ENCODE assay signal across 22 mouse cellular contexts in the genomic region with DNA sequence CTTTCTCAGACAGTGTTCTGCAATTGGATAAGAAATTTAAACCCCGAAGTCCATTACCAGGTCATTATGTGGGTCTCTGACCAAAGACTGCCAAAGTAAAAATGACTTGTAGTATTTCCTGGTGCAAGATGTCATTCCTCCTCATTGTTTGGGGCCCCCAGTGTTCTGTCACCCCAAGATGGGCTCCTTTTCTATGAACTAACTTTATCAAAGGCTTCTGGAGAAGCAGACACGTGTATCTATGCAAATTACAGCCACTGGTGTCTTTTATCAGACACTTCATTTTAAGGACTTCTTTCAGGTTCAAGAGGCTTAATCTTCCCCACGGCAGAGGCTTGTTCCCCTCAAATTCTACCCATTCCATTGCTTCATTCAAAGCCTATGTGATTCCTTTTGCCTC.
DNase-seq lines count a peak whose midpoint lies in the region; ATAC-seq and TF ChIP-seq lines count a peak whose summit lies in the region.
"Had no signal": no experiment of that assay in that cellular context is flagged by ENCODE, and none has a peak within 500 bp of the region (broad histone marks: within the 10 kb centered on the region; RNA-seq: fewer than 3 reads in every experiment).

No protein-coding gene starts in this region.

- TF ChIP-seq EP300 in liver, postnatal 0 days (IDR thresholded peaks at IDR 0.05; ENCODE audit: low read depth), result no peak
- no peak for TF ChIP-seq EP300 in liver, embryonic 14.5 days (IDR thresholded peaks at IDR 0.05; ENCODE audit: low read depth)

- H3K36me3 ChIP-seq in liver, embryonic 11.5 days (ENCODE audit: control insufficient read depth, insufficient read depth, low read length), result no peaks in the 10 kb centered on the region
- no peaks in the 10 kb centered on the region for H3K36me3 ChIP-seq in liver, embryonic 12.5 days
- no peaks in the 10 kb centered on the region for H3K36me3 ChIP-seq in liver, postnatal 0 days (replicated peaks; ENCODE audit: insufficient read depth, low read length)
- H3K36me3 ChIP-seq in liver, embryonic 13.5 days, result no peaks in the 10 kb centered on the region
- H3K36me3 ChIP-seq in liver, embryonic 14.5 days (replicated peaks; ENCODE audit: control insufficient read depth, insufficient read depth, low read depth), result no peaks in the 10 kb centered on the region
- H3K36me3 ChIP-seq: G1E had no signal

- H3K4me2 ChIP-seq in liver, embryonic 11.5 days, result no peak overlapping the region; the same call in 1 of the 2 replicates
- H3K4me2 ChIP-seq in liver, embryonic 12.5 days, result peak overlapping the region; percentile 20; the same call in 1 of the 2 replicates
- H3K4me2 ChIP-seq in liver, postnatal 0 days (ENCODE audit: low read depth, low read length), result no peak overlapping the region
- 0 out of 2 replicates have a peak overlapping the region, but pooled peaks have one; percentile 5 for H3K4me2 ChIP-seq in liver, embryonic 13.5 days
- H3K4me2 ChIP-seq in liver, embryonic 14.5 days (ENCODE audit: low read depth), result no peak overlapping the region

- H3K9me3 ChIP-seq in liver, embryonic 11.5 days (ENCODE audit: control insufficient read depth, low read length), result no peaks in the 10 kb centered on the region
- no peaks in the 10 kb centered on the region for H3K9me3 ChIP-seq in liver, embryonic 12.5 days (replicated peaks)
- H3K9me3 ChIP-seq in liver, postnatal 0 days (ENCODE audit: low read length), result no peaks in the 10 kb centered on the region
- no peaks in the 10 kb centered on the region for H3K9me3 ChIP-seq in liver, embryonic 13.5 days (replicated peaks)
- no peaks in the 10 kb centered on the region for H3K9me3 ChIP-seq in liver, embryonic 14.5 days (ENCODE audit: control insufficient read depth, low read length)

- no peak overlapping the region for H3K4me3 ChIP-seq in liver, embryonic 11.5 days (ENCODE audit: low read depth, low read length)
- no peak overlapping the region for H3K4me3 ChIP-seq in liver, embryonic 12.5 days
- H3K4me3 ChIP-seq in liver, postnatal 0 days (ENCODE audit: low read depth, low read length), result no peak overlapping the region
- no peak overlapping the region for H3K4me3 ChIP-seq in liver, embryonic 13.5 days (replicated peaks)
- H3K4me3 ChIP-seq in liver, embryonic 14.5 days (ENCODE audit: insufficient read depth in 1 of 2, low read depth in 2 of 2, low read length in 2 of 2), result no peak overlapping the region

- H3K27ac ChIP-seq in liver, embryonic 11.5 days (ENCODE audit: low read depth, low read length), result no peak overlapping the region
- H3K27ac ChIP-seq in liver, embryonic 12.5 days, result no peak overlapping the region
- H3K27ac ChIP-seq in liver, postnatal 0 days (ENCODE audit: low read depth), result no peak overlapping the region
- H3K27ac ChIP-seq in liver, embryonic 13.5 days, result no peak overlapping the region
- H3K27ac ChIP-seq in liver, embryonic 14.5 days, result no peak overlapping the region

- DNase-seq in liver, embryonic 11.5 days (ENCODE audit: low spot score), result no peak
- DNase-seq in liver, result no peak
- no peak for DNase-seq in liver, postnatal 0 days
- DNase-seq in liver, embryonic 13.5 days, result no peak
- DNase-seq in liver, embryonic 14.5 days (ENCODE audit: low read depth in 3 of 3, low spot score in 3 of 3), result no peak
- DNase-seq in urinary bladder, postnatal 10 days (ENCODE audit: low spot score), result no peak
- DNase-seq in heart, adult 9 months (ENCODE audit: low spot score in 2 of 2), result no peak
- DNase-seq: adrenal gland, adult 2 months; adrenal gland, adult 8-10 months; adrenal gland, postnatal 10 days; adrenal gland, postnatal 14 days; adrenal gland, postnatal 25 days; adrenal gland, postnatal 36 days; B cell, adult 2 months; cerebellum, adult 11 months; cerebellum, adult 11-12 months had no signal

- ATAC-seq in liver, embryonic 11.5 days (replicated peaks; ENCODE audit: low FRiP score), result peak; percentile 71
- ATAC-seq in liver, embryonic 12.5 days, result peak; percentile 76
- ATAC-seq in liver, postnatal 0 days, result no peak
- ATAC-seq in liver, embryonic 13.5 days (ENCODE audit: low read depth), result peak; percentile 73
- ATAC-seq in liver, embryonic 14.5 days (ENCODE audit: insufficient read depth), result peak; percentile 47; the same call in 1 of the 2 replicates
- ATAC-seq: activated CD4-positive, CD25-positive, alpha-beta regulatory T cell, adult 4 months; CD4-positive, CD25-positive, alpha-beta regulatory T cell, adult 4 months; Patski had no signal

- no peak for TF ChIP-seq CTCF in liver, postnatal 0 days (IDR thresholded peaks at IDR 0.05; ENCODE audit: low read depth)
- no peak for TF ChIP-seq CTCF in liver, embryonic 14.5 days (IDR thresholded peaks at IDR 0.05; ENCODE audit: low read depth)

- WGBS in liver, embryonic 11.5 days, result 40% methylated on average over 3 of the region's 3 CpGs
- WGBS in liver, embryonic 12.5 days (ENCODE audit: insufficient replicate concordance), result 30% methylated on average over 3 of the region's 3 CpGs
- 45% methylated on average over 3 of the region's 3 CpGs for WGBS in liver, postnatal 0 days (ENCODE audit: insufficient replicate concordance)
- 26% methylated on average over 3 of the region's 3 CpGs for WGBS in liver, embryonic 13.5 days (ENCODE audit: insufficient replicate concordance)
- whole genome bisulfite sequencing in liver, embryonic 14.5 days (ENCODE audit: insufficient replicate concordance), result 32% methylated on average over 3 of the region's 3 CpGs

- H3K9ac ChIP-seq in liver, embryonic 11.5 days (ENCODE audit: low read depth, low read length), result no peak overlapping the region
- no peak overlapping the region for H3K9ac ChIP-seq in liver, embryonic 12.5 days
- no peak overlapping the region for H3K9ac ChIP-seq in liver, postnatal 0 days (replicated peaks)
- H3K9ac ChIP-seq in liver, embryonic 13.5 days, result no peak overlapping the region
- H3K9ac ChIP-seq in liver, embryonic 14.5 days (replicated peaks), result no peak overlapping the region

- no peaks in the 10 kb centered on the region for H3K27me3 ChIP-seq in liver, embryonic 11.5 days (replicated peaks; ENCODE audit: control insufficient read depth, insufficient read depth, low read length)
- no peaks in the 10 kb centered on the region for H3K27me3 ChIP-seq in liver, embryonic 12.5 days (replicated peaks)
- H3K27me3 ChIP-seq in liver, postnatal 0 days (ENCODE audit: insufficient read depth, low read length), result no peaks in the 10 kb centered on the region
- no peaks in the 10 kb centered on the region for H3K27me3 ChIP-seq in liver, embryonic 13.5 days
- no peaks in the 10 kb centered on the region for H3K27me3 ChIP-seq in liver, embryonic 14.5 days (ENCODE audit: control insufficient read depth, insufficient read depth, low read length)
- H3K27me3 ChIP-seq: CH12.LX, Patski had no signal

- no peaks in the 10 kb centered on the region for H3K4me1 ChIP-seq in liver, embryonic 11.5 days (replicated peaks; ENCODE audit: control insufficient read depth, insufficient read depth, low read length)
- peaks cover 13% of the 10 kb centered on the region for H3K4me1 ChIP-seq in liver, embryonic 12.5 days
- no peaks in the 10 kb centered on the region for H3K4me1 ChIP-seq in liver, postnatal 0 days (ENCODE audit: insufficient read depth)
- H3K4me1 ChIP-seq in liver, embryonic 13.5 days (replicated peaks), result peaks cover 16% of the 10 kb centered on the region
- H3K4me1 ChIP-seq in liver, embryonic 14.5 days (replicated peaks; ENCODE audit: control insufficient read depth in 2 of 2, insufficient read depth in 2 of 2, low read length in 1 of 2), result peaks cover 0 to 10% of the 10 kb centered on the region in 2 experiments; a peak in 2 of 4 replicates

Comparison
In these comparisons a context has a peak if more than half of its experiments do, and no peak if none do; other contexts are left out.
1. H3K4me2 ChIP-seq: peak in liver, embryonic 12.5 days (single experiment) and liver, embryonic 13.5 days (single experiment); none in liver, embryonic 11.5 days (single experiment), liver, postnatal 0 days (single experiment) and liver, embryonic 14.5 days (single experiment).